Mouse (Mus musculus) monocyte, adult 2 months (primary cell): ENCODE results near the gene Ino80d.

Source experiments
- DNase-seq, 2 experiments: peaks; one replicate each; pipeline ENCODE4 v3.0.0; 2022; ENCODE audit warnings: low spot score in 2 of 2, low read depth in 1 of 2

The Ino80d gene

DNA sequence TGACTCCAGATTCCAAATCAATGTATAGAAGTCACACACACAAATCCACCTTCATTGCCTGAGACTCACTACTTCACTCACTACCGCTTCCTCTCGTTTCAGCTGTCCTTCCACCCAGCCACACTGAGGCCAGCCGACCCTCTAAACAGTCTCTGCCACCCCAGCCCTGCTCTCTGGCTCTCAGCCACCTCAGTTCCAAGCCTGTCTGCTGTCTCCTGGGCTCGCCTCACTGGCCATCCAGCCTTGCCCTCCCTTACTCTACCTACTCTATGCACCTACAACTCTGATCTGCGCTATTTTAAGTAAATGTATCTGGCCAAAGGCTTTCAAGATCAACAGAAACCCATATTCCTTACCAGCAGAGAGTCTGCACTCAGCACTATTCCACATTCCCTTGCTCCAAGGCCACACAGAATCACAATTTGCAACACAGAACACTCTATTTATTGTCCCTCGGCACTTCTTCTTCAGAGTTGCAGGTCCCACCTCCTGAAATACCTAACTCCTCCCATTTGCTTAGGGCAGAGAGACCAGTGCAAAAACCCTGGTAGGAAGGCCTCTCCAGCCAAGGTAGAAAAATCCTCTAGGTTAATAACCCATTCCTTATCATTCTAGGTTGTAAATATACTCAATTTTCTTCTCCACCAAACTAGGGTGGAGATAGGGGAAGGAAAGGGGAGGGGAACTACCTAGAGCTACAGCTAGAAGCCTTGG lies 6.7 kb downstream of the Ino80d start:
- no peak for DNase-seq

- no peak for DNase-seq
Measured at GRCm38 (mm10) chr1:63102758-63103451, 11.6 kb downstream of the Ino80d start.

- no peak for DNase-seq
Measured at GRCm38 (mm10) chr1:63100196-63100595, 14.3 kb downstream of the Ino80d start.

- DNase-seq: no peak
Measured at GRCm38 (mm10) chr1:63098831-63099230, 15.6 kb downstream of the Ino80d start.

- no peak for DNase-seq
Measured at GRCm38 (mm10) chr1:63096071-63096470, 18.4 kb downstream of the Ino80d start.

- no peak for DNase-seq
Measured at GRCm38 (mm10) chr1:63089795-63090194, 24.7 kb downstream of the Ino80d start.

DNA sequence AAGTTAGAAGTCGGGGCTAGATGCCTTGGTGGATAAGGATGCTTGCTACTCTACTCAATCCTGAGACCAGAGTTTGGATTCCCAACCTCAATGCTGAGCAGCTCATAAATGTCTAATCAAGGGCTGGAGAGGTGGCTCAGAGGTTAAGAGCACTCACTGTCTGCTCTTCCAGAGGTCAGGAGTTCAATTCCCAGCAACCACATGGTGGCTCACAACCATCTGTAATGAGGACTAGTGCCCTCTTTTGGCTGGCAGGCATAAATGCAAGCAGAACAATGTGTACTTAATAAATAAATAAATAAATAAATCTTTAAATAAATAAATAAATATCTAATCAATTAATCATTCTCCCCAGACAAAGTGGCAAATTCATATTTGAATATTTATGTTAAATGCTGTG lies 25.9 kb downstream of the Ino80d start:
- no peak for DNase-seq

DNA sequence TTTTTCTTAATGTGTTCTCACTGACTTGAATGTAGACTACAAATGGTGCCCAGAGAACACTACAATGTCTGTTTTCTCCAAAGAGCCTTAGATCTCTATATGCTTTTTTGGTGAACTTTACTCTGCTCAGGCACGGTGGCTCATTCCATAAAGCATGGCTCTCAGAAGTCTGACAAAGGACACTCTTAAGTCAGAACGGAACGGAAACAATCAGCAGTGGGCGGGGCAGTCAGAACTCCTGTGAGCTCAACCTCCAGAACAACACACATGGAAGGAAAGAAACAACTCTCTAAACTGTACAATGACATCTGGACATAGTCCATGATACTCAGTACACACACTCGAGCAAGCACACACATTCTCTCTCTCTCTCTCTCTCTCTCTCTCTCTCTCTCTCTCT lies 34.2 kb downstream of the Ino80d start:
- DNase-seq: no peak

GRCm38 (mm10) chr1:63076383-63076782 lies 38.1 kb downstream of the Ino80d start:
- DNase-seq: no peak

DNA sequence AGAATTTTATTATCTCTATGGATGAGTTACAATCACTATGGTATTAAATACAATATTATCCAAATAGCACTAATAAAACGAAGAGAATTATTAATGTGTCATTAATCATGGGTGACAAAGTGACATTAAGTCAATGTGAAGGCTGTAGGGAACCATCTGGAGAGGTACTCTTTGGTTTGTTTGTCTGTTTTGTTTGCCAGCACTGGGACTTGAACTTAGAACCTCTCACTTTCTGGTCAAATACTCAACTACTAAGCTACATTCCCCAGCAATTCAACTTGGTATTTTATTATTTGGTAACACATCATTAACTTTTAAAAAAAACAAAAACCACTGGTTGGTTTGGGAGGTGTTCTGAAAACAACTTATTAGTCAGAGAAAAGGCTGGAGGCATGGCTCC lies 43.1 kb downstream of the Ino80d start:
- no peak for DNase-seq

DNA sequence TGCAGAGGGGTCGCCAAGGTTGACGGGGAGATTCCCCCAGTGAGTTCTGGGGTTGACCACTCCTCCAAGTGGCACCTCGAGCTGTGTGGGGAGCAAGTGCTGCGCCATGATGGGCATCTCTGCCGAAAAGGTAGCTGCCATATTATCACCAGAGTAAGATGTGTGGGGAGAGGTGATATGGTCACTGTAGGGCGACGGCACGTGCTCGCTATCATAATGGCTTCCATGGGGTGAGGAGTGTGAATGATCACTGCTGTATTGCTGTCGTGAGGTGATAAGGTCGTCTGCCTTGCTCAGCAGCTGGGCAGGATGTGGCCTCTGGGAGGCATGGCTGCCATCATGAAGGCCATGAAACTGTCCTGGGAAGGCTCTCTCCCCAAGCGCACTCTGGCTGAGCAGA lies 56.1 kb downstream of the Ino80d start:
- no peak for DNase-seq

DNA sequence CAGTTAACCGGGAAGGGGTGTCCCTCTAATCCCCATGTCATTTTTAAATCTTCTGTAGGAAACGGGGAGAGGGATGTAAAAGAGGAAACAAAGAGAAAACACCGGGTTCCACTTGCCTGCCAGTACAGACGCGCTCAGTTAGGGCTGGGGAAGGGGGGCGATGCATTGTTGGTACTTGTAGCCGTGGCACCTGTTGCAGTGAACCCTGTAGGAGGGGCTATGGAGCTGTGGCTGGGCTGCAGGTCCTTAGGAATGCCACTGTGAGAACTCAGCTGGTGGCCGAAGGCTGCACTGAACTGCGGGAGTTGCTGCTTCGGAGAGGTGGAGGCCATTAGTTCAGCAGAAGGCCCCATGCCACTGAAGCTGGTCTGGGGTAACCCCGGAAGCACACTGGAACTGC lies 56.6 kb downstream of the Ino80d start:
- no peak for DNase-seq

DNA sequence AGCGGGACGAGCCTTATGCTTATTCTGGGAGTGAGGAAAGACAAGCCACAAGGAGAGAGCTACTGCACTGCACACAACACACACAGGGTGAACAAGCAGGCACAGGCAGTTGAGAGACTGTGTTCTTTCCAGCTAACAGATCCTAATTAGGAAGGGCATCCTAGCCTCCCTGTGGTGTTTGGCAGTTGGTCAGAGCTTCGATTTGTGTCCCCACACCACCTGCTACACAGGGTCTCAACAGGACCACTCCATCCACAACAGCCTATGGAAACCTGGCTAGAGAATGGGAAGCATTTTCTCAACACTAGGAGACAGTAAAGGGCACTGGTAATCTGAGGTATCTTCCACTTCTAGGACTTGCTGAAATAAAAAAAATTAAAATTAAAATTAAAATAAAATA lies 57.1 kb downstream of the Ino80d start:
- DNase-seq: no peak

GRCm38 (mm10) chr1:63055386-63055785 lies 59.1 kb downstream of the Ino80d start:
- no peak for DNase-seq

DNA sequence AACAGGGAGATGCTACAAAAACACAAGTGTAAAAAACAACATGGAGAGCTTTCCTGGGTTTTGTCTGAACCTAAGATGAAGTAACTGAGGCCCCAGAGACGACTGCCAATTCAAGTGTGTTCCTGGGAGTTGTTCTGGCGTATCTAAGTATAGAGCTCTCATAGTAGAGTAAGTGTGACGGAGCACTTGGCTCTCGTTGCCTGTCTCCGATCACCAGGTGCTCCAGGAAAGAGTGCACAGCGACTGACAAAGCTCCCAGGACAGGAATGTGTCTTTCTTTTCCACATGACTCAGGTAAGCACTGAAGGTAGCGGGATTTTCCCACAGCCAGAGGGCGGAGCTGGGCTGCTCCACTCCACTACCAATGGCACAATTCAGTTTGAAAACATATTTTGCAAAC lies 63.6 kb downstream of the Ino80d start:
- DNase-seq: no peak

- no peak for DNase-seq
Measured at GRCm38 (mm10) chr1:63049977-63050376, 64.5 kb downstream of the Ino80d start.

DNA sequence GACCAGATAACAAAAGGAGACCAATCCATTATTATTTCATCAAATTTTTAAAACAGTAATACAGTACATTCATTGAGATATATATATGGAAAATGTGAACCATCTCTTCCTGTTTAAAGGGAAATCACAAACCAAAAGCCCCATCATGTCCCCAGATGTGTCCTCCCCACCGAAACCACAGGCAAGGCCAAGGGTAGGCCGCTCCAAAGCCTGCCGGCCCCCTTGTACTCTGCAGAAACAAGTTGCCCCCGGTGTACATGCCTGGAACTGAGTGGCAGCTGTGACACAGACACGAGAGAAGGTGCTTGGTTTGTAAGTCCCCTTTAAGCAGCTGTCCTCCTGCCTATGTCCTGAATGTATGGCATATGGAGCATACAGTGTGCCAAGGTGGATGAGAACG lies 66.5 kb downstream of the Ino80d start:
- no peak for DNase-seq

- no peak for DNase-seq
Measured at GRCm38 (mm10) chr1:63032929-63033328, 81.5 kb downstream of the Ino80d start.

DNA sequence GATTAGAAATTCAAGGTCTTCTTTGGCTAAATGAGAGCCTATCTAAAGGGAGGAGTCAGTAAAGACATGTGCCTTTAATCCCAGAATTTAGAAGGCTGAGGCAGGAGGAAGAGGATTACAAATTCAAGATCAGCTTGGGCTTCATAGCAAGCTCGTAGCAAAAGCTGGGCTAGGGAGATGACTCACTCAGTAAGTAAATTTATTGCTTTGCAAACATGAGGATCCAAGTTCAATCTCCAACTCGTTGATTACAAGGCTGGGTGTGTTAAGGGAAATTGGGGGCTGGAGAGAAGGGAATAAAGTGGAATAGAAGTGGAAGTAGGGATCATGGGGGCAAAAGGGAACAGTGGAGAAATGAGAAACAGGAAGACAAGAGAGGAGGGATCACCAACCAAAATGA lies 94.6 kb downstream of the Ino80d start:
- DNase-seq: no peak

DNA sequence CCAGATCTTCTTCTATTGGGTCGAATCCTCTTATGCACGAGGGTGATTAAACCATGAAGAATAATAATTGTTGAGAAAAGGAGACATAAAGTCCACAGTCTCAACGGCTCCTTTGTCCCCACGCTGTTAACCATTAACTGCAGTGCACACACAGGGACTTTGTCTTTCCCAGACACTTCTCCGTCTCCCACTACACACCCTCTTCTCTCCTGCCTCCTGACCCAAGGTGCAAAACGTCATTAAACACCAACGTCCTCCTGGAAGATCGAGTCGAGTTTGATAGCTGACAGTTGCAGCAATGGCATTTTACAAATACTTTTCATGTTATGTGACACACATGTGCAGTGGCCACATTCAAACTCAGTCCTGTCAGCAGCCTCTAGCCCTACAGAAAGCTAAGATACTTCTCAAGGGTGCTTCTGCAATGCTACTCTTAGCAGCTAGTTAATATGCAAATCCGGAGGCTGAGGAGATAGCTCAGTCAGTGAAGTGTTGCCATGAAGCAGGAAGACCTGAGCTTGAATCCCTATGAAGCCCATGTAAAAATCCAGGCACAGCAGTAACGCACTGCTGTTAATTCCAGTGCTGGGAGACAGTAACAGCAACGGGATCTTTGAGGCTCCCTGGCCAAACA lies 109.3 kb downstream of the Ino80d start:
- no peak for DNase-seq

DNA sequence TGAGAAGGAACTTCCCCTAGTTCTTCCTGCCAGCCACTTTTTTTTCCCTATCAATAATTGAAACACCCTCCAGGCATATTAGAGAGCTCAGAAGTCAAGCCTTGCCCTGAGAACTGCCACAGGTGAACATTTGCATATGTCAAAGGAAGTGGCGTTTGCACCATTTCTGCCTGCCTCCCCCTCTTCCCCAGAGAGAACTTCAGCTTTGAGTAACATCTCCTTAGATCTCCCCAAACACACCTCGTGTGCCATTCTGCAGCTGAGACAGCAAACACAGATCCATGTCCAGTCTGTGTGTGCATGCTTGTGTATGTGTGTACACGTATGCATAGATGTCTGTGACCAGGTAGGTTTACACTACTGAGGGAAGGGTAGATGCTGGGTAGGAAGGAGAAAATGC lies 112.6 kb downstream of the Ino80d start:
- no peak for DNase-seq

- DNase-seq: no peak
Measured at GRCm38 (mm10) chr1:62993348-62993747, 121.1 kb downstream of the Ino80d start.
